Mouse (Mus musculus) adrenal gland, postnatal 10 days (tissue): ENCODE measurements at regions not wholly inside any gene's neighbourhood (a gene's known extent, or its start where the extent isn't known, plus 50 kb on each side); places are given as distances from the start of the nearest gene placed in this dataset.
A peak's percentile ranks its signal among the peaks of the same experiment; 100 is the strongest.

ENCODE experiments used
- DNase-seq: peaks from one replicate; pipeline ENCODE4 v3.0.0; 2021; ENCODE audit warnings: mixed read lengths

- DNase-seq = no peak
These were observed 666.5 kb downstream of the Defb40 start for GRCm38 (mm10) chr8:18311597-18311996.

- no peak for DNase-seq
These were observed 667.1 kb downstream of the Defb40 start for GRCm38 (mm10) chr8:18310927-18311326.

GRCm38 (mm10) chr8:18287536-18288237 is 690.4 kb downstream of the Defb40 start:
- no peak for DNase-seq

GRCm38 (mm10) chr8:18279932-18280331 is 698.1 kb downstream of the Defb40 start:
- DNase-seq = no peak

- DNase-seq = no peak
These were observed 709.8 kb downstream of the Defb40 start for GRCm38 (mm10) chr8:18268301-18268700.

GRCm38 (mm10) chr8:18258287-18258961 is 719.6 kb downstream of the Defb40 start:
- peak; percentile 12 for DNase-seq

GRCm38 (mm10) chr8:18246299-18246698 is 731.8 kb downstream of the Defb40 start:
- no peak for DNase-seq

GRCm38 (mm10) chr8:18217599-18217998 is 760.5 kb downstream of the Defb40 start:
- no peak for DNase-seq

GRCm38 (mm10) chr8:18217192-18217591 is 760.9 kb downstream of the Defb40 start:
- DNase-seq = no peak

- DNase-seq = no peak
These were observed 761.5 kb downstream of the Defb40 start for GRCm38 (mm10) chr8:18216516-18216915.

- no peak for DNase-seq
These were observed 768.0 kb downstream of the Defb40 start for GRCm38 (mm10) chr8:18210067-18210466.

- no peak for DNase-seq
These were observed 769.4 kb downstream of the Defb40 start for GRCm38 (mm10) chr8:18208658-18209057.

- no peak for DNase-seq
These were observed 790.6 kb downstream of the Defb40 start for GRCm38 (mm10) chr8:18187486-18187885.

- DNase-seq = no peak
These were observed 802.4 kb downstream of the Defb40 start for GRCm38 (mm10) chr8:18175544-18176092.

- DNase-seq = no peak
These were observed 819.4 kb downstream of the Defb40 start for GRCm38 (mm10) chr8:18158619-18159018.

- DNase-seq = no peak
These were observed 862.6 kb downstream of the Defb40 start for GRCm38 (mm10) chr8:18115333-18116044.

GRCm38 (mm10) chr8:18113262-18113661 is 864.8 kb downstream of the Defb40 start:
- no peak for DNase-seq

- DNase-seq = no peak
These were observed 868.6 kb downstream of the Defb40 start for GRCm38 (mm10) chr8:18109480-18109879.

GRCm38 (mm10) chr8:18106827-18107226 is 871.2 kb downstream of the Defb40 start:
- DNase-seq = no peak

GRCm38 (mm10) chr8:18065456-18065855 is 912.6 kb downstream of the Defb40 start:
- no peak for DNase-seq

GRCm38 (mm10) chr8:18059526-18059925 is 918.5 kb downstream of the Defb40 start:
- no peak for DNase-seq

GRCm38 (mm10) chr8:18021196-18021595 is 956.9 kb downstream of the Defb40 start:
- DNase-seq = no peak

GRCm38 (mm10) chr8:18007567-18007966 is 970.5 kb downstream of the Defb40 start:
- no peak for DNase-seq
